Mouse (Mus musculus) neural tube, embryonic 10.5 days (tissue): ENCODE results near the gene Hist1h2ad.
A peak's percentile ranks its signal among the peaks of the same experiment; 100 is the strongest.
"Not testable (repeated sequence)": the region's sequence is repeated elsewhere in the genome, so short reads cannot be mapped to it uniquely, and the experiment has no call there.

Source experiments
- DNase-seq: peaks from one replicate; pipeline ENCODE4 v3.0.0-alpha.2; 2017; ENCODE audit warnings: low spot score; ENCODE audit errors: extremely low spot score

Hist1h2ad gene

GRCm38 (mm10) chr13:23573898-23574524 is at the start of gene Hist1h2ad, which contains the start of gene Hist1h2bf:
TSS of gene Hist1h2ad (plus strand) at chr13:23574381.
TSS of gene Hist1h2bf (minus strand) at chr13:23574196.
- DNase-seq = peak; percentile 83

- peak; percentile 87 for DNase-seq
Observed at GRCm38 (mm10) chr13:23524654-23525053, 49.5 kb upstream of the Hist1h2ad start.

GRCm38 (mm10) chr13:23525901-23526300 is 48.3 kb upstream of the Hist1h2ad start:
- DNase-seq = peak; percentile 65

GRCm38 (mm10) chr13:23526312-23526711 is 47.9 kb upstream of the Hist1h2ad start:
- DNase-seq = peak; percentile 96

GRCm38 (mm10) chr13:23529005-23529404 is 45.2 kb upstream of the Hist1h2ad start:
- peak; percentile 39 for DNase-seq

- no peak for DNase-seq
Observed at GRCm38 (mm10) chr13:23529480-23530165, 44.6 kb upstream of the Hist1h2ad start.

GRCm38 (mm10) chr13:23530181-23530900 is 43.8 kb upstream of the Hist1h2ad start:
- DNase-seq = peak; percentile 63

GRCm38 (mm10) chr13:23530901-23531875 is 43.0 kb upstream of the Hist1h2ad start, which contains the start of gene Hist1h4h:
TSS of gene Hist1h4h (plus strand) at chr13:23531050.
- peak; percentile 98 for DNase-seq

- peak; percentile 27 for DNase-seq
Observed at GRCm38 (mm10) chr13:23532262-23533075, 41.7 kb upstream of the Hist1h2ad start.

GRCm38 (mm10) chr13:23533560-23534367 is 40.4 kb upstream of the Hist1h2ad start, which contains the start of gene Hist1h2af:
TSS of gene Hist1h2af (plus strand) at chr13:23533906.
- peak; percentile 79 for DNase-seq

- DNase-seq = no peak
Observed at GRCm38 (mm10) chr13:23534368-23535131, 39.6 kb upstream of the Hist1h2ad start.

- peak; percentile 89 for DNase-seq
Observed at GRCm38 (mm10) chr13:23535137-23536075, 38.8 kb upstream of the Hist1h2ad start, which contains the start of gene Hist1h3g. TSS of gene Hist1h3g (plus strand) at chr13:23535422.

GRCm38 (mm10) chr13:23536076-23536822 is 37.9 kb upstream of the Hist1h2ad start:
- DNase-seq = no peak

GRCm38 (mm10) chr13:23537006-23537710 is 37.0 kb upstream of the Hist1h2ad start:
- no peak for DNase-seq

- no peak for DNase-seq
Observed at GRCm38 (mm10) chr13:23538249-23538648, 35.9 kb upstream of the Hist1h2ad start.

GRCm38 (mm10) chr13:23539821-23540220 is 34.4 kb upstream of the Hist1h2ad start:
- not testable (repeated sequence) for DNase-seq
